Mouse (Mus musculus) kidney, adult 9 months (tissue): ENCODE measurements around the gene Sgcb.
A peak's percentile ranks its signal among the peaks of the same experiment; 100 is the strongest.
"Not testable (repeated sequence)": the region's sequence is repeated elsewhere in the genome, so short reads cannot be mapped to it uniquely, and the experiment has no call there.

Experiments used
- DNase-seq: peaks from one replicate; pipeline ENCODE4 v3.0.0; 2022

Gene Sgcb

DNA sequence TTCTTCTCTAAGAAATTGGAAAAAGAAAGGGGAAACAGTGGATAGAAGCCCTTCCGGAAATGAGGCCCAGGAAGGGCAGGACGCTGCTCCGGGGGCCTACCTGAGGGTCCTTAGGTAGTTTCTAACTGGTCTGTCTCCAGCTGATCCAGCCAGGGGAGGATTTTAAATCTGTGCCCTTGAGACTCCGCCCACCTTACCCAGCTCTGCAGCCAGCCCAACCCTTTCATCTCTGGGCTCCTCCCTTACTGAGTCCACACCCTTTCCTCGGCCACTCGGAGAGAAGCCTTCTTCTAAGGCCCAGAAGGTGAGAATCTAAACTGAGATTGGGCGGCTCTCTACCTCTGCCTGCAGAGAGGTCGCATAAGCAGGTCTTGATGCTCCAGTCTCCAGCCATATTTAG lies 15.3 kb downstream of the Sgcb start, which contains the start of gene Lrrc66:
TSS of gene Lrrc66 (minus strand) at position 236 of the 400 bp plus-strand sequence.
- peak; percentile 62 for DNase-seq

DNA sequence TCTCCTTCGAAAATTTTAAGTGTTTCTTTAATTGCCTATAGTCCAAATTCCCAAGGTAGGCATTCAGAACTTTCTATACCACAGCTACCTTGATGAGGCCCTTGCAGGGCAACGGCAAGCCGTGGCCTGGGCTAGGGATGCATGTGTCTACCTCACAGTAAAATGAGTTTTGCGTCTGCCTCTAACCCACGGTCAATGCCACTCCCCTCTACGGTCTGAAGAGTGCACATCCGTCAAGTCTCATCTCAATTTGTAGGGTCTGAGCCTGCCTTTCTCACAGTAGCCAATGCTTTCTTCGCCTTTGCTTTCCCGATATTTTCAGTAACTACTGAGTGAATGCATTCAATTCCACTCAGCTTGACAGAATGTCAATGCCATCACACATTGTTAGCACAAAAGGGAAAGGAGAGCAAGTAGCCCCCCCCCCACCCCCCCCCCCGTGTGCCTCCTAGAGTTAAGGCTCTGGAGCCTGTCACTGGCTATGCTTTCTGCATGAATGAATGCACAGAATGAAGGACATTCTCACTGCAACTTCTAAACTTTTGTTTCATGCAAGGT lies 16.5 kb downstream of the Sgcb start:
- peak; percentile 24 for DNase-seq

GRCm38 (mm10) chr5:73630141-73630540 lies 17.4 kb downstream of the Sgcb start:
- no peak for DNase-seq

DNA sequence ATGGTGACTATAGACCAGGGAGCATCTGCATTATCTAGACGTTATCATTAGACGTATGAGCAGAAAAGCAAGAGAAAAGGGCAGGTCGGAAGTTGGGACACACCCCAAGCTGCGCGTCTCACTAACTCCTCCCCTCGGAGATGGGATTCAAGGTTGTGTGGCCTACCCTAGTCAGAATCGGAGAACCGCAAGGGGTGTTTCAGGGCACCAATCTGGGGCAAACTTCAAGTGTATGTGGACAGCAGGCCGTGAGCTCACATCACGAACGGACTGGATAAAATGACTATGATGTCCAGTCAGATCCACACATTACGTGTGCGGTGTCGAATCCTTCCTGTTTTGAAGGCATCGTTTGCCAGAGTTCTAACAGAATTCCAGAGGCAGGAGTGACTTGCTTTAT lies 19.6 kb downstream of the Sgcb start:
- no peak for DNase-seq

DNA sequence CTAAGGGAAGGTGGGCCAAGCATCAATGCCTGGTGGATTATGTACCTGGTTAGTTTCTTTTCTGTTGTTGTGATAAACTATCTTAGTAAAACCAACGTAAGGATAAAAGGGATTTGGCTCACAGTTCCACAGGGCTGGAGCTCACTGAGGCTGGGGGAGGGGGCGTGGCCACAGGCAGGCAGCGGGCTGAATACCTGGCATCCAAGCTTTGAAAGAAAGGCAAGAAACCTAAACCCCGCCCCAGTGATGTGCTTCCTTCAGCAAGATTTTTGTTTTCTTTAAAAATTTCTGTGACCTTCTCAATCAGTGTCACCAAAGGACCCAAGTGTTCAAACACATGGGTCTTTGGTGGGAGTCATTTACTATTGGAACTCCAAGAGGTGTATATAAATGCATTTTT lies 20.0 kb downstream of the Sgcb start:
- no peak for DNase-seq

- DNase-seq = no peak
Observed at GRCm38 (mm10) chr5:73626842-73627241, 20.7 kb downstream of the Sgcb start.

- no peak for DNase-seq
Observed at GRCm38 (mm10) chr5:73625505-73625904, 22.1 kb downstream of the Sgcb start.

- DNase-seq = no peak
Observed at GRCm38 (mm10) chr5:73618969-73619368, 28.6 kb downstream of the Sgcb start.

DNA sequence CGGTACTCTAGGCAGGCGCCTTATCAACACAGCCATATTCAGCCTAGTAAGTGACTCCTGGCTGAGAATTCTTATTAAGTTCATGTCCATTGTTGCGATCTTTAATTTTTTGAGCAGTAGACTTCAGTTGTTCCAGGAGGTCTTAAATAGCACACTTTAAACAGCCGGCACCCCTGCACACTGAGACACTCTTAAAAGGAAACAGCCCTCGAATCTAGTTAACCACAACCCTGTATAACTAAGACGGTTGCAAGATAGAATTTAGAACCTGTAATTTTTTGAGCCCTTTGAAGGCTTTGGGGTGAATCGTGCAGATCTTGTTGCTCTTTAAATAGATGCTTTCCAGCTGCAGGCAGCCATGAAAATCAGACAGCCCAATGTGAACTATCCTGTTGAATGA lies 32.4 kb downstream of the Sgcb start:
- DNase-seq = no peak

GRCm38 (mm10) chr5:73613296-73613695 lies 34.3 kb downstream of the Sgcb start:
- no peak for DNase-seq

GRCm38 (mm10) chr5:73611071-73611470 lies 36.5 kb downstream of the Sgcb start:
- DNase-seq = no peak

DNA sequence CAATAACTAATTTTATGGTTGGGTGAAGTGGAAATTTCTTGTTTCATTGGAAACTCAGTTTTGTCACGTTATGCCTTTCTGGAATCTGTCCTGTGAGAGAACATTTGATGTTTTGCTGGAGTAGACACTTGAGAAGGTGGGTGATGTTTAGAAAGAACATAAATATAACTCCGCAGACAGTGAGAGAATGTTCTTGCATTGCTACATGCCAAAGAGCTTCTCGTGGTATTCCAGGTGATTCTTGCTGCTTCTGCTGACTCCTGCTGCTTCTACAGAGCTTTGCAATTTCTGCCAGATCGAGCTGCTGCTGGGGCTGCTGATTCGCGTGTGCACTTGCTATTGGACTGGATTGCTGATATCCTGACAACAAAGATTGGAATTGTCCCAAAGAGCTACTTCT lies 42.6 kb downstream of the Sgcb start:
- DNase-seq = no peak

- no peak for DNase-seq
Observed at GRCm38 (mm10) chr5:73604542-73604941, 43.0 kb downstream of the Sgcb start.

DNA sequence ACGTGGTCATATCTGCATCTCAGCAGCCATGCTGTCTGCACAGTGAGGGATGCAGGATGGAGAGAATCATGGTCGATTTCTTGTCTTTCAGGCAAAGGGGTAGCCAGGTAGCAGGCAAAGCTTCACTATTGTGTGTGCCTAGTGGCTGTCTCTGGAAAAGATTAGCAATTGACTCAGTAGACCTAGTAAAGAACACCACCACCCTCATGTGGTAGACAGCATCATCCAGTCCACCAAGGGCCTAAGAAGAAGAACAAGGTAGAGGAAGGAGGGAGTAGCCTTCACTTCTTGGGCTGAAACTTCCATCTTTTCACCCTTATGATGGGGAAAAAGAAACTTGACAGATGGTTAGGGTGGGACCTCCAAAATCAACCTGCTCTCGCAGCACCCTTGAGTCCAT lies 44.7 kb downstream of the Sgcb start:
- DNase-seq = no peak

GRCm38 (mm10) chr5:73601361-73601763 lies 46.2 kb downstream of the Sgcb start:
- no peak for DNase-seq

GRCm38 (mm10) chr5:73599991-73600390 lies 47.6 kb downstream of the Sgcb start:
- no peak for DNase-seq

DNA sequence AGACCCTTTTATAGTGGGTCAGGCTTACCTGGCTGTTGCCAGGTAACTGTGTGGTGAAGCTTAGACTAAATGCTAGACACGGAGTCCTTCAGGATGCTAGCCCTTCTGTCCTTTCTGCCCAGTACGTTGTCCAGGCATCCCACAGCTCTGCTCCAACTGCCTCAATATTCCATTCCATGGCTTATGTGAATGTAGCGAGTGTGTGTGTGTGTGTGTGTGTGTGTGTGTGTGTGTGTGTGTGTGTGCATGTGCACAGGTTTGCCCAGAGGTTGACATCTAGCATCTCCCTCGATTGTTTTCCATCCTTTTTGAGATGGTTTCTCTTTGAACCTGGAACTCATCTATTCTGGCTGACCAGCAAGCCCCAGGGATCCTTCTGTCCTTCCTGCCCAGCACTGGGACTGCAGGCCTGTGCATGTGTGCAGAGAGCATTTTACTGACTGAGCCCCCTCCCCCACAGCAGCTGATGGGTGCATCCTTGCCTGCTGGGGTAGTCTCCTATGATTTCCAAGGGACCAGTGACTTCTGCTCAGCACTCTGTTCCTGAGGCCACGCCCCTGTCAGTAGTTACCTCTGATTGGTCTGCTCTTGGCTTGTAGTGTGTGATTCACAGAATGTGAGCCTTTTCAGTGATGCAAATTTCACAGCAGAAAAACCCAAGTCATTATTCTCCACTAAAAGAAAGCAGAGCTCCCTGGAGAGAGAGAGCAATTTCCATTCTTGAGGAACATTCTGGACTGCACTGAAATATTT lies 48.5 kb downstream of the Sgcb start:
- DNase-seq = no peak

DNA sequence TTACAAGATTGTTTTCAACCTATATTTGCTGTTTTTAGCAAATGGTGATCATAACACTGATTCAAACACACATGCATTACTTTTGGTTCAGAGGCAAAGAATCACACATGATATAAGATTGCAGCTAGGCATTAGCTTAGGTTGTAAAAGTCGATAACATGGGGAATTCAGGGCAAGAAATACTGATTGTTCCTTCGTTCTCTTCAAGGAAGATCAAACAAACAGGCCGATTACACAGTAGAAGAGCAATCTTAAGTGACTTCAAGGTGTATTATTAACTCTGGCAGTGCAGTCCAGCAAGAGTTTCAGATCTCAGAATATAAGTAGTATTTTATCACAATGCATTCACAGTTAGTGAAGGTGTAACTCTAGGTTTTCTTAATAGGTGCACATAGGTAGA lies 60.5 kb downstream of the Sgcb start:
- DNase-seq = no peak

DNA sequence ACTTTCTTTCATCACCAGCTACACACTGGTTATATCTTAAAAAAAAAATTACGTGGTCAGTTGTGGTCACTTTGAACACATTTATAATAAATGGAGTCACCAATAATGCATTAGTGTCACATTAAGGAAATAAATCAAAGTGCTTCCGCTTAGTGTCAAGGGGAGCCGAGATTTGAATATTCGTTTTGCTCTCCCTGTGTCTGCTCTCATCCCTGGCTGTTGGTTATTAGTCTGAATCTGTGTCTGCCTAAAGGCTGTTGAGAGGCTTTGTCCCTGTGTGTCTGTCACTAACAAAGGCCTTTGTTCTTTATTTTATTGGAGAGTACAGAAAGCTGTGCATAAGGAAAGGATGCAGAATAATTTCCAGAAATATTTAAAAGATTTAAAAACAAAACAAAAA lies 61.0 kb downstream of the Sgcb start:
- DNase-seq = no peak

GRCm38 (mm10) chr5:73585212-73586115 lies 62.1 kb downstream of the Sgcb start:
- no peak for DNase-seq

DNA sequence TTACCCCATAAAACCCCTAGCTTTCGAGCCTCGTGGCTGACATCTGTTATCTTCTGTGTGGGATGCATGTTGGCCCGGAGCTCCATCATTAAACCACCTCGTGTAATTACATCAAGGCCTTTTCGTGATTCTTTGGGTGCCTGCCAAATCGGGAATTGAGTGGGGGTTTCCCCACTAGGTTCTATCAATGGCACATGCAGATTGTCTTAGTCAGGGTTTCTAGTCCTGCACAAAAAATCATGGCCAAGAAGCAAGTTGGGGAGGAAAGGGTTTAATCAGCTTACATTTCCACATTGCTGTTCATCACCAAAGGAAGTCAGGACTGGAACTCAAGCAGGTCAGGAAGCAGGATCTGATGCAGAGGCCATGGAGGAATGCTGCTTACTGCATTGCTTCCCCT lies 63.6 kb downstream of the Sgcb start:
- DNase-seq = not testable (repeated sequence)
